Mouse (Mus musculus) heart, postnatal 14 days (tissue): ENCODE measurements around the gene Cst3. TPM values are rescaled to one million over a fixed set of nuclear protein-coding genes. Genes with fewer than 3 reads are reported as not detected.
A peak's percentile ranks its signal among the peaks of the same experiment; 100 is the strongest.

Experiments used
- DNase-seq, 2 experiments: peaks; one replicate each; pipeline ENCODE4 v3.0.0; 2021 to 2022
- intact Hi-C: fragments of 180-260 bp; cut with DNase I; formaldehyde crosslinking; loops from one replicate; pipeline ENCODE4 v1.15.1; 2025
- total RNA-seq, 2 experiments: library from RNA; stranded (reverse); gene quantifications; 2 replicates each; pipeline ENCODE4 v1.2.3; 2021

Cst3 gene
- total RNA-seq, 2 experiments from 2014 or later = 853 to 872 TPM

GRCm38 (mm10) chr2:148860993-148861392, 14.5 kb downstream of the Cst3 start:
- no peak for DNase-seq
- intact Hi-C loops = loop anchor here (10.0 kb wide), 1 partner anchor 186 kb away; the partner anchor contains the start of gene Nxt1

GRCm38 (mm10) chr2:148857506-148857905, 18.0 kb downstream of the Cst3 start:
- DNase-seq = no peak
- intact Hi-C loops = no loop called here

GRCm38 (mm10) chr2:148856630-148857400, 18.7 kb downstream of the Cst3 start:
- DNase-seq = peak; percentile 7 to 10
- intact Hi-C loops = no loop called here

- peak; percentile 75 to 86 for DNase-seq
- intact Hi-C loops = loop anchor here (1.0 kb wide), 1 partner anchor 51 kb away; no protein-coding TSS in a partner anchor
Measured at GRCm38 (mm10) chr2:148851116-148851906, 24.2 kb downstream of the Cst3 start.

GRCm38 (mm10) chr2:148839224-148839623, 36.3 kb downstream of the Cst3 start:
- intact Hi-C loops = no loop called here
- no peak for DNase-seq

- intact Hi-C loops = no loop called here
- DNase-seq = no peak
Measured at GRCm38 (mm10) chr2:148838075-148838777, 37.3 kb downstream of the Cst3 start.

GRCm38 (mm10) chr2:148834912-148835311, 40.6 kb downstream of the Cst3 start, which contains the start of gene Cst9:
Gene Cst9, plus strand, starts transcription at chr2:148835147.
- DNase-seq = no peak
- intact Hi-C loops = no loop called here

GRCm38 (mm10) chr2:148825986-148826385, 49.5 kb downstream of the Cst3 start:
- DNase-seq = no peak
- intact Hi-C loops = no loop called here

Other genes starting within 250 kb of the Cst3 start
- gene Nxt1, start 203.1 kb downstream of the Cst3 start, total RNA-seq = 1 to 10 TPM; 6.5 to 7.7 TPM
- gene Gzf1, start 194.7 kb downstream of the Cst3 start, total RNA-seq = 10 to 100 TPM; 20.6 to 21.3 TPM
- gene Napb, start 143.2 kb downstream of the Cst3 start, total RNA-seq = 1 to 10 TPM; 1.6 to 2.1 TPM
- gene Cstl1, start 125.3 kb downstream of the Cst3 start, total RNA-seq = not detected
- not detected for gene Cst11, start 104.2 kb downstream of the Cst3 start, total RNA-seq
- gene 8030411F24Rik, start 93.7 kb downstream of the Cst3 start, total RNA-seq = not detected
- 1 to 10 TPM in 1 of 2 experiments, under 1 TPM in 1; 0.76 to 1.3 TPM for gene Cst12, start 86.3 kb downstream of the Cst3 start, total RNA-seq
- gene Cst8, start 76.9 kb downstream of the Cst3 start, total RNA-seq = not detected
- gene Cst13, start 55.6 kb downstream of the Cst3 start, total RNA-seq = not detected
- 1 to 10 TPM; 2.5 to 4.0 TPM for gene Cst9, start 40.5 kb downstream of the Cst3 start, total RNA-seq
- 1 to 10 TPM in 1 of 2 experiments, under 1 TPM in 1; 0.78 to 1.1 TPM for gene 9230104L09Rik, start 10.7 kb downstream of the Cst3 start, total RNA-seq
- gene Gm1330, start 127.6 kb upstream of the Cst3 start, total RNA-seq = not detected
- gene Gm10750, start 141.5 kb upstream of the Cst3 start, total RNA-seq = not detected